Mouse (Mus musculus): ENCODE measurements around the gene Sult1d1. TPM values are rescaled to one million over a fixed set of nuclear protein-coding genes. Genes with fewer than 3 reads are reported as not detected.

Gene Sult1d1
- polyA plus RNA-seq, 1 experiment, result 1.3 TPM

DNA sequence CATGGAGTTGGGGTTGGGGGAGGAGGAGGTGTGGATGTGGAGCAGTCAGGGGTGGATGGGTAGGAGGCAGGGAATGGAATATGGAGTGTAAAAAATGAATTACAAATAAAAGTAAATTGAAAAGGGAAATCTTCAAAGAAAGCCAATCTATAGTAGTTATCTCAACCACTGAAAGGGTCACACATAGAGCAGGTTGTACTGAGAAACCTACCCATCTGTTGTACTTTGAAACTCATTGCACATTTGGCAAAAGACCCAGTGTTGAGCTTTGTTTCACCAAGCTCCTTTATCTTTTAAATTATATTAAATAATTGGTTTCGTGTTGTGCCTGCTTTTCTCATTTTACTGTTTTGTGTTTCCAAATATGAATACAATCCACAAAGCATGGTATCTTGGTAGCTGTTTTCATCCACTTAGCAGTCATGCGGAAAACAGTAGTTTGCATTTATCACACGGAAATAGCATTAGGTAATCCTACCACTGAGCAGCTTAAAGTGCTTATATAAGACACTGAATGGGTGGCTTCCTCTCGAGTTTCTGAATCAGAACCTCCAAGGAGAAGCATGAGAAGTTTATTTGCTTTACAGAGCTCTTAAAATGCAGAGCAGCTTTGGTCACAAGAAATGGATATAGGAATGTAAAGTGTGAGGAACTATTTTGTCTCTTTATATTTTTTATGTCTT, 62.9 kb downstream of the Sult1d1 start:
- 48% methylated on average over 4 of the region's 4 CpGs for WGBS
- H3K4me1 ChIP-seq (ENCODE audit: control insufficient read depth, insufficient read depth, low read length), result no peaks in the 10 kb centered on the region
- DNase-seq, result no peak
- H3K4me3 ChIP-seq (replicated peaks; ENCODE audit: extremely low read depth, low read depth, low read length), result no peak overlapping the region
- TF ChIP-seq POLR2A (IDR thresholded peaks at IDR 0.05; ENCODE audit: borderline replicate concordance, extremely low read depth, low read depth, low read length) (no peak), CTCF (IDR thresholded peaks at IDR 0.05; ENCODE audit: insufficient read depth, low read length) (no peak)

Other genes with a start within 250 kb of the Sult1d1 start
- gene Ugt2a3, start 231.8 kb downstream of the Sult1d1 start, polyA plus RNA-seq (2012; rRNA removed), result not detected in 2 replicates
- gene Ugt2b38, start 144.8 kb downstream of the Sult1d1 start, polyA plus RNA-seq (2012; rRNA removed), result not detected in 2 replicates
- gene Ugt2a2, start 86.8 kb downstream of the Sult1d1 start, polyA plus RNA-seq (2012; rRNA removed), result not detected in 2 replicates
- not detected in 2 replicates for gene Gm43638, start 82.2 kb downstream of the Sult1d1 start, polyA plus RNA-seq (2012; rRNA removed)
- gene Ugt2a1, start 78.2 kb downstream of the Sult1d1 start, polyA plus RNA-seq (2012; rRNA removed), result not detected in 2 replicates
- gene Sult1b1, start 30.8 kb downstream of the Sult1d1 start, polyA plus RNA-seq (2012; rRNA removed), result not detected in 2 replicates
- not detected in 2 replicates for gene Sult1e1, start 22.6 kb upstream of the Sult1d1 start, polyA plus RNA-seq (2012; rRNA removed)
- not detected in 2 replicates for gene Csn1s1, start 97.2 kb upstream of the Sult1d1 start, polyA plus RNA-seq (2012; rRNA removed)
- gene Csn2, start 130.6 kb upstream of the Sult1d1 start, polyA plus RNA-seq (2012; rRNA removed), result not detected in 2 replicates
- not detected in 2 replicates for gene Csn1s2a, start 205.5 kb upstream of the Sult1d1 start, polyA plus RNA-seq (2012; rRNA removed)
- not detected in 2 replicates for gene Csn1s2b, start 239.1 kb upstream of the Sult1d1 start, polyA plus RNA-seq (2012; rRNA removed)

Measured in lung, adult 2 months (tissue).